Mouse (Mus musculus) liver, adult 2 months (tissue): Measurements from ENCODE around the gene Prdm16.

ENCODE experiments used
- CTCF ChIP-seq: fragments of 200-500 bp; IDR thresholded peaks from 2 replicates; pipeline ENCODE4 v1.5.1; 2011; ENCODE audit warnings: low read depth, low read length, control low read depth
- POLR2A ChIP-seq: fragments of 200-500 bp; IDR thresholded peaks from 2 replicates; pipeline ENCODE4 v1.6.1; 2011; ENCODE audit warnings: low read length, control low read depth; ENCODE audit not compliant: insufficient read depth; ENCODE audit errors: extremely low read depth

DNA sequence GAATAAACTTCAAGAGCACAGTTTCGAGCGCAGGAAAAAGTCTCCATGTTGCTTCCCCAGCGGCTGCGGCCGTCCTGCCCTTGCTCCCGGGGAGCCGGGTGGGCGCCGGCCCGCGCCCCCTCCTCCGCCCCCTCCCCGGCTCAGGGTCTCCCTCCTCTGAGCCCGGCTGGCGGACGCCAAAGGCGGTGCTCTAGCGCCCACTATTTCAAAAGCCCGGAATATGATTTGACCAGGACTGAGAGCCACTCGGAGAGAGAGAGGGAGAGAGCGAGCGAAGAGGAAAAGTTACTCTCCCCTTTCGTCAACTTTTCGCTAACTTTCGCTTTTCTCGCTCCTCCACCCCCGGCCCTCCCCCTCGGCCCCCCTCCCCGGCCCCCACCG lies 630 bp downstream of the Prdm16 start:
- no peak for TF ChIP-seq POLR2A
- TF ChIP-seq CTCF: no peak
